Mouse (Mus musculus): Measurements from ENCODE around the gene Btf3.

Btf3 gene

GRCm38 (mm10) chr13:98336205-98336604 lies 19.4 kb upstream of the Btf3 start:
- DNase-seq (ENCODE audit: low spot score), result no peak

GRCm38 (mm10) chr13:98332106-98332505 lies 15.3 kb upstream of the Btf3 start:
- DNase-seq (ENCODE audit: low spot score), result no peak

- no peak for DNase-seq (ENCODE audit: low spot score)
Observed at GRCm38 (mm10) chr13:98325034-98325433, 8.2 kb upstream of the Btf3 start.

GRCm38 (mm10) chr13:98317911-98318310 lies 1.1 kb upstream of the Btf3 start:
- no peak for DNase-seq (ENCODE audit: low spot score)

- DNase-seq (ENCODE audit: low spot score), result no peak
Observed at GRCm38 (mm10) chr13:98317246-98317677, 456 bp upstream of the Btf3 start.

- DNase-seq (ENCODE audit: low spot score), result no peak
Observed at GRCm38 (mm10) chr13:98316140-98316479, 696 bp downstream of the Btf3 start.

- DNase-seq (ENCODE audit: low spot score), result no peak
Observed at GRCm38 (mm10) chr13:98315124-98315523, 1.7 kb downstream of the Btf3 start.

GRCm38 (mm10) chr13:98313631-98314030 lies 3.2 kb downstream of the Btf3 start:
- DNase-seq (ENCODE audit: low spot score), result no peak

- DNase-seq (ENCODE audit: low spot score), result no peak
Observed at GRCm38 (mm10) chr13:98311597-98311996, 5.2 kb downstream of the Btf3 start.

GRCm38 (mm10) chr13:98308724-98309123 lies 8.1 kb downstream of the Btf3 start:
- DNase-seq (ENCODE audit: low spot score), result no peak

GRCm38 (mm10) chr13:98308004-98308403 lies 8.8 kb downstream of the Btf3 start:
- no peak for DNase-seq (ENCODE audit: low spot score)

GRCm38 (mm10) chr13:98306852-98307475 lies 9.8 kb downstream of the Btf3 start:
- DNase-seq (ENCODE audit: low spot score), result no peak

GRCm38 (mm10) chr13:98306393-98306792 lies 10.4 kb downstream of the Btf3 start:
- no peak for DNase-seq (ENCODE audit: low spot score)

- DNase-seq (ENCODE audit: low spot score), result no peak
Observed at GRCm38 (mm10) chr13:98305257-98305656, 11.5 kb downstream of the Btf3 start.

GRCm38 (mm10) chr13:98298833-98299758 lies 17.7 kb downstream of the Btf3 start:
- peak; percentile 72 for DNase-seq (ENCODE audit: low spot score)

GRCm38 (mm10) chr13:98297883-98298482 lies 18.8 kb downstream of the Btf3 start:
- DNase-seq (ENCODE audit: low spot score), result no peak

GRCm38 (mm10) chr13:98296072-98296471 lies 20.7 kb downstream of the Btf3 start:
- DNase-seq (ENCODE audit: low spot score), result no peak

- no peak for DNase-seq (ENCODE audit: low spot score)
Observed at GRCm38 (mm10) chr13:98291712-98292111, 25.1 kb downstream of the Btf3 start.

GRCm38 (mm10) chr13:98290719-98291118 lies 26.1 kb downstream of the Btf3 start:
- no peak for DNase-seq (ENCODE audit: low spot score)

- no peak for DNase-seq (ENCODE audit: low spot score)
Observed at GRCm38 (mm10) chr13:98280990-98281650, 35.7 kb downstream of the Btf3 start.

- no peak for DNase-seq (ENCODE audit: low spot score)
Observed at GRCm38 (mm10) chr13:98279686-98280085, 37.1 kb downstream of the Btf3 start, which contains the start of gene Gm21976. Gene Gm21976 (plus strand): TSS chr13:98279887.

GRCm38 (mm10) chr13:98277501-98277900 lies 39.3 kb downstream of the Btf3 start:
- no peak for DNase-seq (ENCODE audit: low spot score)
